Mouse (Mus musculus) liver, embryonic 13.5 days (tissue): ENCODE results near the gene Ica1. TPM values are rescaled to one million over a fixed set of nuclear protein-coding genes. Genes with fewer than 3 reads are reported as not detected.

ENCODE experiments used
- ATAC-seq: fragments of 200-750 bp; cut with Nextera tagmentation; 2 replicates; pipeline ENCODE4 v1.8.0; 2017; ENCODE audit warnings: low read depth, mild to moderate bottlenecking, moderate number of reproducible peaks, moderate library complexity
- DNase-seq: peaks from one replicate; pipeline ENCODE4 v3.0.0; 2022
- H3K27ac ChIP-seq: fragments of 300-500 bp; sonication (generic); 2 replicates; pipeline ENCODE4 v1.5.1; 2015; ENCODE audit warnings: moderate library complexity, mild to moderate bottlenecking, inconsistent platforms
- H3K27me3 ChIP-seq: fragments of 300-500 bp; sonication (generic); 2 replicates; pipeline ENCODE4 v1.6.1; 2015; ENCODE audit warnings: mild to moderate bottlenecking, inconsistent platforms
- H3K36me3 ChIP-seq: fragments of 300-500 bp; sonication (generic); 2 replicates; pipeline ENCODE4 v1.6.1; 2015; ENCODE audit warnings: mild to moderate bottlenecking, inconsistent platforms
- H3K4me1 ChIP-seq: fragments of 300-500 bp; sonication (generic); replicated peaks from 2 replicates; pipeline ENCODE4 v1.6.1; 2015; ENCODE audit warnings: inconsistent platforms
- H3K4me2 ChIP-seq: fragments of 300-500 bp; sonication (generic); 2 replicates; pipeline ENCODE4 v1.6.1; 2015; ENCODE audit warnings: inconsistent platforms, mild to moderate bottlenecking, moderate library complexity
- H3K4me3 ChIP-seq: fragments of 300-500 bp; sonication (generic); replicated peaks from 2 replicates; pipeline ENCODE4 v1.5.1; 2015; ENCODE audit warnings: mild to moderate bottlenecking, inconsistent platforms
- H3K9ac ChIP-seq: fragments of 300-500 bp; sonication (generic); 2 replicates; pipeline ENCODE4 v1.6.1; 2015; ENCODE audit warnings: mild to moderate bottlenecking, inconsistent platforms
- H3K9me3 ChIP-seq: fragments of 300-500 bp; sonication (generic); replicated peaks from 2 replicates; pipeline ENCODE4 v1.6.1; 2016; ENCODE audit warnings: inconsistent platforms
- WGBS: fragments of 180-500 bp; shearing (Covaris S2); methylation state at CpG from one replicate; pipeline ENCODE4 v1.1.7; 2015; ENCODE audit not compliant: insufficient replicate concordance; 5-methylcytosine and 5-hydroxymethylcytosine counted together
- polyA plus RNA-seq: library from polyadenylated mRNA; unstranded; fragments of >200 nt; fragmentation: Nextera tagmentation; extraction: Ambion mirVana; gene quantifications from 2 replicates; pipeline ENCODE4 v1.2.1, GENCODE M21; 2015

The Ica1 gene
- polyA plus RNA-seq, 1 experiment from 2014 or later, result 5.9 TPM

DNA sequence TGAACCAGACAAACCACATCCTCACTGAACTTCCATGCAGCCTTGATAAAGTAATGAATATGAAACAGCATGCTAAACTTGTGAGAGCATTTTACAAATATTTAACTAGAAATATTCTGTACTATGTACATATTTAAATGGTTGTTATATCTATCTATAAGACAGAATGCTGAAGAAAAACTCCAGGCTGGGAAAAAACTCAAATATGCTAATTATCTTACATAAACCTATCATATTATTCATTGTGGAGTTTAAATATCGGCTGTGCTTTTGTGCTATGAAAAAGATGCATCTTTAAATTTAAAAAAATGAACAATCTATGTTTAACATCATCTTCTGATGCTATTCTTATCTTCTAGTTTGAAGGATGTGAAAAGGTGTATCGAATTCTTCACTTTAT lies 58.6 kb downstream of the Ica1 start:
- Histone ChIP-seq H3K4me3 (no peak overlapping the region), H3K4me2 (no peak overlapping the region), H3K4me1 (no peaks in the 10 kb centered on the region), H3K27me3 (no peaks in the 10 kb centered on the region), H3K27ac (no peak overlapping the region), H3K9me3 (no peaks in the 10 kb centered on the region), H3K9ac (no peak overlapping the region), H3K36me3 (no peaks in the 10 kb centered on the region)
- ATAC-seq (no peak), DNase-seq (no peak)
- WGBS, result 63% methylated on average over 2 of the region's 2 CpGs

DNA sequence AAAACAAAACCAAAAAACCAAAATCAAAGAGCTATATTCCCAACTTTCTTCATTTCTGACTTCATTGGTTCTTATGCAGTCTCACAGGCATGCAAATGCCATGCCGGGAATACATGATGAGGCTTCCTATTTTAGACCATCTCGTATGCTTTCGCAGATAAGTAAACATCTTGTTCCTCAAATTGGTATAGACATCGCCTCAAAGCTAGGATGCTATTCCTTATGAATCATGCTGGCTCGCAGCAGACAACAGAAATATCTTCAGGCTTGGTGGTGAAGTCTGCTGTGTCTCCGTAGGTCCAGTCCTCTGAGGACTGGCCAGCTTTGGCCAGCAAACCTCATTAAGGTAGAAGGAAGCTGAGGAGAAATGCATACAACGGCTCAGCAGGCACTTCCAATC lies 60.3 kb downstream of the Ica1 start:
- no peak overlapping the region for H3K27ac ChIP-seq
- WGBS, result 72% methylated on average over 7 of the region's 7 CpGs
- H3K9ac ChIP-seq, result no peak overlapping the region

DNA sequence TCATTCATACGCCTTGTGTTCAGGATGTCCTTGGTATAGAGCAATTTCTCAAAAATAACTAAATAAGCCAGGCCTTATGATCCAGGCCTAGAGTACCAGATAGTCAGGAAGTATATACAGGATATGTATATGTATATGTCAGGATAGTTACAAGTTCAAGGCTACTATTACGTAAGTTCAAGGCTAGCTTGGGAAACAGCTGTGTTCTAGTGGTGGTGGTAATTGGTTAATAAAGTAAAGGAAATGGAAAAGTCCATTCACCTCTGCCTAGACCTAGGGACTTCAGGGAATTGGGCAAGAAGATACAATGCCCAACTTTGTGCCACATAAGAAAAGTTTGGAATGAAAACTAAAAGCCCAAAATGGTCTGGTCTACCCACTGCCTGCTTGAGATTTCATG lies 61.7 kb downstream of the Ica1 start:
- Histone ChIP-seq H3K4me2 (no peak overlapping the region), H3K4me1 (no peaks in the 10 kb centered on the region), H3K4me3 (no peak overlapping the region), H3K27ac (no peak overlapping the region), H3K9ac (no peak overlapping the region), H3K27me3 (no peaks in the 10 kb centered on the region), H3K9me3 (no peaks in the 10 kb centered on the region), H3K36me3 (no peaks in the 10 kb centered on the region)
- no peak for ATAC-seq
- WGBS, result 72% methylated on average over 2 of the region's 2 CpGs
- DNase-seq, result no peak

More for the DNA sequence above, 60.3 kb downstream of the Ica1 start:
- ATAC-seq (no peak), DNase-seq (no peak)
- Histone ChIP-seq H3K4me3 (no peak overlapping the region), H3K27me3 (no peaks in the 10 kb centered on the region), H3K4me1 (no peaks in the 10 kb centered on the region), H3K9me3 (no peaks in the 10 kb centered on the region), H3K36me3 (no peaks in the 10 kb centered on the region), H3K4me2 (no peak overlapping the region)

DNA sequence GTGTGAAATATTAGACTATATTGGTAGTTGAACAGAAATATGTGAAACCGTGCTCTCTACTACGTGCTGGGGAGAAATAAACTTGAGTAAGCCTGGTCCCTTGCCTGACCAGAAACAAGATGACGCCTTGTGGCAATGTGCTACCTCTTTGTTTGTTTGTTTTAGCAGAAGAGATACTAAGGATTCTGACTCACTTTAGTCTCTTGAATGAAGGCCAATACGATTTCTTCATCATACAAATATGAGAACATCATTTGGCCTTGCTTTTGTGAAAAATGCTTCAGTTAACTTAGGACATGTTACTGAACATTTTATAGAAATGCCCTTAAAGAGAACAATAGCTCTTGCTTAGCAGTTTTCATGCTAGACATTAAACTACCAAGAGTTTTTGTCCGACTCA lies 67.0 kb downstream of the Ica1 start:
- Histone ChIP-seq H3K4me1 (no peaks in the 10 kb centered on the region), H3K9me3 (no peaks in the 10 kb centered on the region), H3K4me3 (no peak overlapping the region), H3K9ac (no peak overlapping the region), H3K4me2 (no peak overlapping the region), H3K27me3 (no peaks in the 10 kb centered on the region), H3K27ac (no peak overlapping the region), H3K36me3 (no peaks in the 10 kb centered on the region)
- DNase-seq (no peak), ATAC-seq (no peak)
- WGBS, result 70% methylated on average over 5 of the region's 5 CpGs

DNA sequence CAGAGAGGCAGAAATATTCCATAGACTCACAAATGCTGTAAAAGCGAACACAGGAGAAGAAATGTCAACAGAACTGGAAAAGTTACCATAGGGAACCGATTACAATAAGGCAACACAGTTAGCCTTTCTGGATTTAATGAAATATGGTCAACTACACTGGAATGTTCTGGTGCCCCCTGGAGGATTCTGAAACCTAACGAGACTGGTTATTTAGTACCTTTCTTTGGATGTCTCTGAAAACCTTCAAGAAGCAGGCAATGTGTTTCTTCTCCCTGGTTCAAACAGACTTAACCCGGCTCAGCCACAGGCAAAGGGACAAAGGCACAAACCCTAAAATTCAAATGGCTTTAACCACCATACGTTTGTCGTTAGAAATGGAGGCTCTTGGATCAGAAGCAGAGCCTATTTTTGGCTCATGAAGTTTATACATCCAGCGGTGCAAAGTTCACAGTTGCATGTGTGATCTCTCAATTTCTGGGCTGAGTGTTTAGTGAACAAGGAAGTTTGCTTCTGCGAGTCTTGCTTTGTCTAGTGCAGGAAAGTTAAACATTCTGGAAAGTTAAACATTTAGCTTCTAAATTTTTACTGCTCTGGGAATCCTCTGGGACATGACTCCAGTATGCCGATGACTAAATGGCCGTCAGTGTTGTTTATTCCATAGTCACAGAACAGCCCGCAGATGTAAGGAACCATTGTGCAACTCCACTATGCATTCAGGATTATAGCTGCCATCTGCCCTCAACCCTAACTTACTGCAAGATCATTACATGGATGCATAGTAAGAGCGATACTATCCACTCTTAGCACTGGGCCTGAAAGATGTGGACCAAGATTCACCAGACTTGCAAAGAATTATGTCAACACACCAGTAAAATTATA lies 83.4 kb downstream of the Ica1 start:
- no peak for DNase-seq
- no peak overlapping the region for H3K9ac ChIP-seq
- no peak overlapping the region for H3K27ac ChIP-seq
- ATAC-seq, result no peak
- no peaks in the 10 kb centered on the region for H3K9me3 ChIP-seq
- H3K4me3 ChIP-seq, result no peak overlapping the region
- H3K36me3 ChIP-seq, result no peaks in the 10 kb centered on the region
- no peaks in the 10 kb centered on the region; the same call in 1 of the 2 replicates for H3K4me1 ChIP-seq
- WGBS, result 66% methylated on average over 12 of the region's 12 CpGs
- no peak overlapping the region for H3K4me2 ChIP-seq
- no peaks in the 10 kb centered on the region for H3K27me3 ChIP-seq

DNA sequence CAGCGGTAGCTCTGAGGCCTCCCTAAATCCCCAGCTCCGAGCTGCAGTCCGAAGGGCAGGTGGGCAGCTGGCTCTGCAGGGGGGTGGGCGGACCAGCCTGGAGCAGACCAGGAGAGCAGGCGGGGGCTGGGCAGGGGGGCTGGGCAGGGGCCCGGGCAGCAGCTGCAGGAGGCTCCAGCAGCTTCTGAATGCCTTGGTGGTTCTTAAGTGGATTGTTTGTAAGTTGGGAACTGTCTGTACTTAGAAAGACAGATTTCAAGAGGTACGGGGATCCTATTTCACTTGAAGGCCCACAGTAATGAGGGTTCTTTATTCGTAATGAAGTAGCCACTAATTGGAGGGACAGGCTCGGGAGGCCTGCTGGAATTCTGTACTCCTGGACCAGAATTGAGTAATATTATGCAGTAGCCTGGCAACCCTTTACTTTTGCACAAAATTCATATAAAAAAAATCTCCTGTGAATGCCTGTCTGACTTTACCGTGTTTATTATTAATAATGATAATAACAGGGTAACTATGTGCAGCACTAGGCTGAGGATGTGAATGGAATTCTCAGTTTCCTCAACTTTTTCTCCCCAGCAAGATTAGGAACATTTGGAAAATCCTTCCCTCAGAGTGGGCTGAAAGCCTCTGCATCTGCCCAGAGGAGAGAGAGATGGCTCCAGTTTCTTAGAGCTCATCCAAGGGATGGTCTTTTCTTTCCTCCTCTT lies 84.2 kb downstream of the Ica1 start:
- Histone ChIP-seq H3K4me3 (no peak overlapping the region), H3K9me3 (no peaks in the 10 kb centered on the region), H3K36me3 (no peaks in the 10 kb centered on the region), H3K4me1 (no peaks in the 10 kb centered on the region; the same call in 1 of the 2 replicates), H3K4me2 (no peak overlapping the region), H3K27me3 (no peaks in the 10 kb centered on the region), H3K27ac (no peak overlapping the region), H3K9ac (no peak overlapping the region)
- no peak for DNase-seq
- no peak for ATAC-seq
- 62% methylated on average over 10 of the region's 10 CpGs for WGBS

DNA sequence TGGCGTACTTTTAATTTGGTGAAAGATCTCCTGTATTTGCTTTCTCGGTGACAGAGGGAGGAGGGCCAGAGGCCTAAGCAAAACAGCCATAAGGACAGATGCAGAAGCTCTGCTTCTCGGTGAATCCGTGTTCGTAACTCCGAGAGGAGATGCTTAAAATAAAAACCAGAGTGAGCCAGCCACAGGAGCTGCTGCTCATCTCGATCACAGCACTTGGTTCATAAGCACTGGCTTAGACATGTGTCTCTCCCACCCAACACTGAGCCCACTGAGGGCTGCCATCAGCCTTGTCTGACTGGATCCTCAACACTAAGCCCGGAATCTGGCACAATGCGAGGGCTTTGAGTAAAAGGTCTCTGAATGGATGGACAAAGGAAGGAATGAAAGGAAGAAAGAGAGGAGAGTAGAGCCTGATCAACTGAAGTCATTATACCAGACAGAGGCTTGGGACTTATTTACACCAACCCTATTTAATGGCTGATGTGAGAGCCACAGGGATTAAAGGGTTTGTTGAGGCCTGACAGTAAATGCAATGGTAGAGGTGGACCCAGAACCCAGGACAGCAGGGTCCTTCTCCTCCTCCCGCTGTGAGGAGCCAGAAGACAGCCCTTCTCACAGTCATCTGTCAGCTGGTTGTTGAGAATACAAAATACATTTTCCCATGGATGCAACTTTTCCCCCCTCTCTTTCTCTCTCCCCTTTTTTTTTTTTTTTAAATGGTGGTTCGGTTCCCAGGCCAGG lies 85.0 kb downstream of the Ica1 start:
- WGBS, result 74% methylated on average over 11 of the region's 11 CpGs
- ATAC-seq (no peak), DNase-seq (no peak)
- no peak overlapping the region for H3K9ac ChIP-seq
- no peak overlapping the region for H3K4me3 ChIP-seq
- H3K4me1 ChIP-seq, result no peaks in the 10 kb centered on the region; the same call in 1 of the 2 replicates
- no peak overlapping the region for H3K27ac ChIP-seq
- H3K27me3 ChIP-seq, result no peaks in the 10 kb centered on the region
- H3K4me2 ChIP-seq, result no peak overlapping the region
- H3K36me3 ChIP-seq, result no peaks in the 10 kb centered on the region
- no peaks in the 10 kb centered on the region for H3K9me3 ChIP-seq

DNA sequence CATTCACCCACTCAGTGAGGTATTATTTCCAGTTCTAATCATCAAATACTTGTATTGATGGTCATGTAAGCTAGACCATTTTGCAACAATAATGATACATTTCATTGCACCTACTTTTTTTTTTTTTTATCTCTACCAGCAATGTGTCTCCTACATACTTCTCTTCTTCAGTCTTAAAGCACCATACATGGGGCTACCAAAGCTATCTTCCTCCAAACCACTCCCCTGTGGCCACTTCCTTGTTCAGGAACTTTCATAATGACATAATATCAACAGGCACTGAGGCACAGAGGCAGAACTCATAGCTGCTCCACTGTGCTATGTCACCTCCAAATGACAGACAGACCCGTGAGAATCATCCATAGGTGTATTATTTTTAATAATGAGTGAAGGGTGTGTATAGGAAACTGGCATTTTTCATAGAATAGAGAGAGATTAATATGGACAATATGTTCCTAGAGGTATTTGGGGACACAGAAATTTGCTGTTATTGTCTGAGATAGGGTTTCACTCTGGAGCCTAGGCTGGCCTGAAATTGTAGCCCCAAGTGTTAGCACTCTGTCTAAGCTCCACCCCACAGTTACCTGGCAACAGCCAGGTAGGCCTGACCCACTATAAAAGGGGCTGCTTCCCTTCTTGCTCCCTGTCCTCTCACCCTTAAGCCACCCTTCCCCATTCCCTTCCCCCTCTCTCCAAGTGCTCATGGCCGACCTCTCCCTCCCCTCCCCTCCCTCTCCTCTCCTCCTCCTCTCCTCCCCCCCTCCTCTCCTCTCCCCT lies 86.9 kb downstream of the Ica1 start:
- Histone ChIP-seq H3K9me3 (no peaks in the 10 kb centered on the region), H3K27ac (no peak overlapping the region)

DNA sequence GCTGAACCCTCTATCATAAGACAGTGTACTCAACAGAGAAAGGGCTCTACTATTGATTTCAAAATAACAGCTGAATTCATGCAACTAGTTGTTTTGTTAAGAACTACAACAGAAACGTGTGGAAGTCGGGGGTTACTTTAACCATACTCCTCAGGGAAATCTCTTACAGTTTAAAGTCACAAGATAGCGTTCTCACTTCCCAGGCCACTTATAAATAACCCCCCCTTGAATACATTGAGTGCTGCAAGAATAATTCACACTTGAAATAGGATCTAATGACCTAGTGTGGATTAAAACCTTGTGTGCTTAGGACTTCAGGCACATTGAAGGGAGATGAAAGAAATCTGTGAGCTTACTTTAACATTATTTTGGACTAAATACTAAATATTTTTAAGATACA lies 87.8 kb downstream of the Ica1 start:
- no peaks in the 10 kb centered on the region; the same call in none of the 2 replicates for H3K4me1 ChIP-seq
- H3K36me3 ChIP-seq, result no peaks in the 10 kb centered on the region
- no peak overlapping the region for H3K9ac ChIP-seq
- H3K27ac ChIP-seq, result no peak overlapping the region
- no peaks in the 10 kb centered on the region for H3K27me3 ChIP-seq
- H3K4me3 ChIP-seq, result no peak overlapping the region
- DNase-seq (no peak), ATAC-seq (no peak)
- 58% methylated on average over 3 of the region's 3 CpGs for WGBS
- H3K9me3 ChIP-seq, result no peaks in the 10 kb centered on the region
- no peak overlapping the region for H3K4me2 ChIP-seq

More for the DNA sequence above, 86.9 kb downstream of the Ica1 start:
- no peak for DNase-seq
- peak; percentile 55; the same call in 1 of the 2 replicates for ATAC-seq
- H3K27me3 ChIP-seq, result no peaks in the 10 kb centered on the region
- H3K36me3 ChIP-seq, result no peaks in the 10 kb centered on the region
- 35% methylated on average over 2 of the region's 2 CpGs for WGBS
- H3K4me1 ChIP-seq, result no peaks in the 10 kb centered on the region; the same call in none of the 2 replicates
- H3K9ac ChIP-seq, result no peak overlapping the region
- no peak overlapping the region for H3K4me3 ChIP-seq
- no peak overlapping the region for H3K4me2 ChIP-seq

DNA sequence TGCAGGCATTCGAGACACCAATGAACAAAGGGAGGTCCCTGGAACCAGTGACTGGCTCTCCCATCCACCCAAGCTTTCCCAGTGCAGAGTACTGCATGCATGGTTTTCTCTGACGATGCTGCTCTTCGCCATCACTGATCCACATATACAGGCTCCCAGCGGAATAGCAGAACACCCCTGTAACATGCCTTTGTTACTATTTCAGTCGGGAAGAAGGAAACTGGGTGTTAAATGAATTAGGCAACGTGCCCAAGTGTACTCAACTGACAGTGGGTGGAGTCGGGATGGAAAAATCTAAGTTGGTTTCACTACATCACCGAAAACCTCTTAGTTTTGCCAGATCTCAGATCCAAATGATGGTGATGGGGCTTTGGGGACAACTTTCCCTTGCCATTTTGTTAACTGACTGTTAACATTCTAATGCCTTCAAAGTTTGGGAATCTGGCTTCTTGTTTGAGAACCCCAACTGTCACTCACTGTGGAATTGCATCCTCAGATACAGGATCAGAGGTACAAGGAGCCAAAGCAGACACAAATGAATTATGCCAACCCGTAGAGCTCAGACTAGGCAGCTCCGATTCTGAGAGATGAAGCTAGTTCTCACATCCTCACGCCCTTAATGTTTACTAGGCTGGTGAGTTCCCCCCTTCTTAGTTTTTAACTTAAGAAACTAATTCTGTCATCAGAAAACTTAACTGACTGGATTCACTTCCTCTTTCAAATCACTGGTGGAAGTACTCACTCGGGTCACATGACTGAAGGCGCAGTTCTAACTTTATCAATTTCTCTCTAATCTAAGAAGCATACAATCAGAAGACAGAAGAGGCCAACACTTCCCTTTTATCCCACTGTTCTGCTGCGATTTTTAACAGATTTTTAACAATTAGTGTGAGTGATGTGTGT lies 91.4 kb downstream of the Ica1 start:
- Histone ChIP-seq H3K36me3 (no peaks in the 10 kb centered on the region), H3K9me3 (no peaks in the 10 kb centered on the region), H3K27me3 (no peaks in the 10 kb centered on the region), H3K27ac (no peak overlapping the region), H3K4me2 (no peak overlapping the region), H3K9ac (no peak overlapping the region), H3K4me3 (no peak overlapping the region), H3K4me1 (no peaks in the 10 kb centered on the region; the same call in 1 of the 2 replicates)
- DNase-seq (no peak), ATAC-seq (no peak)
- WGBS, result 63% methylated on average over 14 of the region's 14 CpGs
